Mouse (Mus musculus) embryonic fibroblast, embryonic 13.5 days (primary cell): Measurements from ENCODE around the gene Ppt1.

Source experiments
- CTCF ChIP-seq: IDR thresholded peaks from 2 replicates; pipeline ENCODE4 v1.5.1; 2011; ENCODE audit warnings: mild to moderate bottlenecking, control low read depth, low read length, moderate library complexity, borderline replicate concordance; ENCODE audit not compliant: insufficient read depth
- POLR2A ChIP-seq: IDR thresholded peaks from 2 replicates; pipeline ENCODE4 v1.6.1; 2011; ENCODE audit warnings: low read depth, mild to moderate bottlenecking, control low read depth, low read length, moderate library complexity

- TF ChIP-seq CTCF, result no peak
- no peak for TF ChIP-seq POLR2A
These were observed 8.4 kb upstream of the Ppt1 start for GRCm38 (mm10) chr4:122827651-122828050.
